Mouse (Mus musculus) cerebellum, adult 18-20 months (tissue): ENCODE data around the gene Degs2.
"Not testable (repeated sequence)": the region's sequence is repeated elsewhere in the genome, so short reads cannot be mapped to it uniquely, and the experiment has no call there.

Experiments used
- DNase-seq, 2 experiments: peaks; one replicate each; pipeline ENCODE4 v3.0.0; 2021

Gene Degs2

GRCm38 (mm10) chr12:108702185-108702584, at the start of gene Degs2:
Degs2 (minus strand) TSS chr12:108702315.
- DNase-seq: no peak

GRCm38 (mm10) chr12:108751790-108752189, 49.7 kb upstream of the Degs2 start:
- no peak for DNase-seq

- DNase-seq: no peak
Measured at GRCm38 (mm10) chr12:108750226-108750625, 48.1 kb upstream of the Degs2 start.

GRCm38 (mm10) chr12:108749454-108749853, 47.3 kb upstream of the Degs2 start:
- DNase-seq: no peak

- DNase-seq: no peak
Measured at GRCm38 (mm10) chr12:108749019-108749418, 46.9 kb upstream of the Degs2 start.

- no peak for DNase-seq
Measured at GRCm38 (mm10) chr12:108745990-108746389, 43.9 kb upstream of the Degs2 start.

- DNase-seq: no peak
Measured at GRCm38 (mm10) chr12:108742241-108742640, 40.1 kb upstream of the Degs2 start.

GRCm38 (mm10) chr12:108741472-108741871, 39.4 kb upstream of the Degs2 start:
- no peak for DNase-seq

- DNase-seq: no peak
Measured at GRCm38 (mm10) chr12:108738745-108739144, 36.6 kb upstream of the Degs2 start.

- DNase-seq: no peak
Measured at GRCm38 (mm10) chr12:108737838-108738237, 35.7 kb upstream of the Degs2 start.

GRCm38 (mm10) chr12:108734386-108734785, 32.3 kb upstream of the Degs2 start:
- no peak for DNase-seq

GRCm38 (mm10) chr12:108723841-108724240, 21.7 kb upstream of the Degs2 start:
- DNase-seq: no peak

- DNase-seq: no peak
Measured at GRCm38 (mm10) chr12:108722464-108722863, 20.3 kb upstream of the Degs2 start.

- no peak for DNase-seq
Measured at GRCm38 (mm10) chr12:108718485-108718884, 16.4 kb upstream of the Degs2 start.

GRCm38 (mm10) chr12:108715854-108716253, 13.7 kb upstream of the Degs2 start:
- DNase-seq: no peak

GRCm38 (mm10) chr12:108713972-108714371, 11.9 kb upstream of the Degs2 start:
- not testable (repeated sequence) for DNase-seq

GRCm38 (mm10) chr12:108712481-108712880, 10.4 kb upstream of the Degs2 start:
- DNase-seq: no peak

GRCm38 (mm10) chr12:108710861-108711615, 8.9 kb upstream of the Degs2 start:
- no peak for DNase-seq

GRCm38 (mm10) chr12:108709964-108710765, 8.1 kb upstream of the Degs2 start:
- no peak for DNase-seq

GRCm38 (mm10) chr12:108709386-108709785, 7.3 kb upstream of the Degs2 start:
- no peak for DNase-seq

- no peak for DNase-seq
Measured at GRCm38 (mm10) chr12:108706129-108706528, 4.0 kb upstream of the Degs2 start.

GRCm38 (mm10) chr12:108705486-108705885, 3.4 kb upstream of the Degs2 start:
- no peak for DNase-seq

- no peak for DNase-seq
Measured at GRCm38 (mm10) chr12:108701221-108701620, 894 bp downstream of the Degs2 start.

GRCm38 (mm10) chr12:108700037-108700436, 2.1 kb downstream of the Degs2 start:
- DNase-seq: no peak
